Mouse (Mus musculus) stomach, embryonic 16.5 days (tissue): ENCODE measurements around the gene Gm20481. TPM values are rescaled to one million over a fixed set of nuclear protein-coding genes. Genes with fewer than 3 reads are reported as not detected.
"Not testable (repeated sequence)": the region's sequence is repeated elsewhere in the genome, so short reads cannot be mapped to it uniquely, and the experiment has no call there.

Experiments
- ATAC-seq: fragments of 200-750 bp; cut with Nextera tagmentation; 2 replicates; pipeline ENCODE4 v1.8.0; 2017; ENCODE audit warnings: moderate number of reproducible peaks, moderate TSS enrichment; ENCODE audit not compliant: insufficient read depth, low FRiP score
- H3K27ac ChIP-seq: fragments of 300-500 bp; sonication (generic); 2 replicates; pipeline ENCODE4 v1.5.1; 2014; ENCODE audit warnings: low read length
- H3K27me3 ChIP-seq: fragments of 300-500 bp; sonication (generic); 2 replicates; pipeline ENCODE4 v1.6.1; 2014; ENCODE audit warnings: low read length, control low read depth, mixed read lengths; ENCODE audit not compliant: control insufficient read depth, insufficient read depth
- H3K36me3 ChIP-seq: fragments of 300-500 bp; sonication (generic); 2 replicates; pipeline ENCODE4 v1.6.1; 2014; ENCODE audit warnings: low read length; ENCODE audit not compliant: control insufficient read depth, insufficient read depth
- H3K4me1 ChIP-seq: fragments of 300-500 bp; sonication (generic); 2 replicates; pipeline ENCODE4 v1.6.1; 2014; ENCODE audit warnings: low read length, control low read depth, mixed read lengths; ENCODE audit not compliant: control insufficient read depth, insufficient read depth
- H3K4me2 ChIP-seq: fragments of 300-500 bp; sonication (generic); 2 replicates; pipeline ENCODE4 v1.6.1; 2014; ENCODE audit warnings: low read depth, low read length, mixed read lengths
- H3K4me3 ChIP-seq: fragments of 300-500 bp; sonication (generic); replicated peaks from 2 replicates; pipeline ENCODE4 v1.5.1; 2014; ENCODE audit warnings: mild to moderate bottlenecking, low read length
- H3K9ac ChIP-seq: fragments of 300-500 bp; sonication (generic); 2 replicates; pipeline ENCODE4 v1.6.1; 2014; ENCODE audit warnings: low read length
- H3K9me3 ChIP-seq: fragments of 300-500 bp; sonication (generic); replicated peaks from 2 replicates; pipeline ENCODE4 v1.6.1; 2016; ENCODE audit warnings: low read length, control low read depth; ENCODE audit not compliant: control insufficient read depth
- WGBS: fragments of 180-500 bp; shearing (Covaris S2); extraction: QIAGEN DNeasy Blood & Tissue Kit; methylation state at CpG from one replicate; pipeline ENCODE4 v1.1.7; 2014; 5-methylcytosine and 5-hydroxymethylcytosine counted together
- polyA plus RNA-seq: library from polyadenylated mRNA; unstranded; fragments of >200 nt; fragmentation: Nextera tagmentation; extraction: Ambion mirVana; gene quantifications from 2 replicates; pipeline ENCODE4 v1.2.1, GENCODE M21; 2015

Gene Gm20481
- polyA plus RNA-seq, 1 experiment from 2014 or later = 0.27 TPM

DNA sequence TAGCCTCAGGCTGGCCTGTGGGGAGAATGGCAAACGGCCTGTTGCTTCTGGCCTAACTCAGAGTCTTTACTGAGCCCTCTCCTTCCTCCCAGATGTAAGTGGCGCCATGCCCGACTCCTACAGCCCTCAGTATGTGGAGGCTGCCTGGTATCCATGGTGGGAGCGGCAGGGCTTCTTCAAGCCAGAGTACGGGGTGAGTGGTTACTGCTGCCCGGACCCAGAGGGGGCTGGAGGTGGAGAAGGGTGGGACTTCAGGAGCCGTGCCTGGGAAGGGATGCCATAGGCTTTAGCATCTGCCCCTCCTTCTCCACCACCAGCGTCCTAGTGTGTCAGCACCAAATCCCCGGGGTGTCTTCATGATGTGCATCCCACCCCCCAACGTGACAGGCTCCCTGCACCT lies 35.4 kb downstream of the Gm20481 start:
- Histone ChIP-seq H3K27ac (no peak overlapping the region), H3K4me2 (no peak overlapping the region), H3K9me3 (no peaks in the 10 kb centered on the region), H3K4me3 (no peak overlapping the region), H3K9ac (no peak overlapping the region), H3K4me1 (peaks cover 15% of the 10 kb centered on the region), H3K36me3 (peaks cover 22% of the 10 kb centered on the region), H3K27me3 (no peaks in the 10 kb centered on the region)
- WGBS = 94% methylated on average over 10 of the region's 10 CpGs
- no peak for ATAC-seq

DNA sequence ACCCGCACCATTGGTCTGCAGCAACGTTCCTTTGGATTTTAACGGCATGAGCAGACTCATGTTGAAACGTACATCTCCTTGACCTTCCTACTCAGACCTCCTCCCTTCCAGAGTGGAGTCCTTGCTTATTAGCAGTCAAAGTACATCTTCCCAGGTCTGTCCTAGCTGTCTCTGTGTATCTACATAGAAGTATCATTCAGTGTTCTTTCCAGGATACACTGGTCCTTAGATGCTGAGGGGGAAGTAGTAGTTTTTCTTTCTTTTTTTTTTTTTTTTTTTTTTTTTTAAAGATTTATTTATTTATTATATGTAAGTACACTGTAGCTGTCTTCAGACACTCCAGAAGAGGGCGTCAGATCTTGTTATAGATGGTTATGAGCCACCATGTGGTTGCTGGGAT lies 36.2 kb downstream of the Gm20481 start:
- not testable (repeated sequence) for H3K4me2 ChIP-seq, ATAC-seq, H3K9ac ChIP-seq, H3K9me3 ChIP-seq, H3K27ac ChIP-seq, H3K4me3 ChIP-seq, H3K27me3 ChIP-seq
- Histone ChIP-seq H3K36me3 (peaks cover 25% of the 10 kb centered on the region), H3K4me1 (peaks cover 15% of the 10 kb centered on the region)
- WGBS = 98% methylated on average over 4 of the region's 5 CpGs

DNA sequence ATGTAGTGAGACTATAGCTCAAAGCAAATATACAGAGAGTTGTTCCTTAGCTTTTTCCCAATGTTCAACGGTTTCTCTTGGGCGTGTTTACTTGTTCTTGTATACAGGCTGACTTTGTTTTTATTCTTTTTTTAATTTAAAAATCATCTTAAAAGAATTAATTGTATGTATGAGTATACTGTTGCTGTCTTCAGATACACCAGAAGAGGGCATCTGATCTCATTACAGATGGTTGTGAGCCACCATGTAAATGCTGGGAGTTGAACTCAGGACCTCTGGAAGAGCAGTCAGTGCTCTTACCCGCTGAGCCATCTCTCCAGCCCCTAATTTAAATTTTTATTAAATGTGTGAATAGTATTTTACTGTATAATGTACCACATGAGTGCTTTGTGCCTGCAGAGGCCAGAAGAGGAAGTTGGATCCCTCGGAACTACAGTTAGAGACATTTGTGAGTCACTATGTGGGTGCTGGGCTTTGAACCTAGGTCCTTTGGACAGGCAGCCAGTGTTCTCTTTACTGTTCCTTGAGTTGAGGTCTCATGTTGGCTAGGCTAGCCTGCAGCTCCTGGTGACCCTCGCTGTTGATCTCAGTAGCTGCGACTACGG lies 37.8 kb downstream of the Gm20481 start:
- WGBS = 92% methylated on average over 7 of the region's 7 CpGs
- no peak overlapping the region for H3K9ac ChIP-seq
- no peak overlapping the region for H3K4me2 ChIP-seq
- H3K27me3 ChIP-seq = no peaks in the 10 kb centered on the region
- peaks cover 10% of the 10 kb centered on the region for H3K4me1 ChIP-seq
- no peak overlapping the region for H3K4me3 ChIP-seq
- no peaks in the 10 kb centered on the region for H3K9me3 ChIP-seq
- no peak for ATAC-seq
- no peak overlapping the region for H3K27ac ChIP-seq
- H3K36me3 ChIP-seq = peaks cover 27% of the 10 kb centered on the region

DNA sequence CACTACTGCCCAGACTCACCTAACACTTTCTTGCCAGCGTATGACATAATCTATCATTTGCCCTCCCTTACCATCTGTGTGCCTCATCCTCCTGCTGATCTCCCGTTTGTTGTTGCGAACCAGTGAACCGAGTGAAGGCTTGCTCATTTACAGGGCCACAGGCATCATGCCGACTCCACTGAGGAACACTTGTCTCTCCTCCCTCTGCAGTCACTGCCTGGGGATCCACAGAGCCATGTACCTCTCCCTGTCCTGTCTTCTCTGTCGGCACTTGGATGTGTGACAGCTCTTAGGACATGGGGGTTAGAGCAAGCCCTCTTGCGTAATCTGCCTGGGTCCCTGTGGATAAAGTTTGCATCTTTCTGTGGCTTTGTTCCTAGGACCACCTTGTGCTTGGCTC lies 39.9 kb downstream of the Gm20481 start:
- WGBS = 90% methylated on average over 7 of the region's 7 CpGs
- no peaks in the 10 kb centered on the region for H3K4me1 ChIP-seq
- H3K27me3 ChIP-seq = no peaks in the 10 kb centered on the region
- no peak overlapping the region for H3K9ac ChIP-seq
- H3K4me3 ChIP-seq = no peak overlapping the region
- peaks cover 40% of the 10 kb centered on the region for H3K36me3 ChIP-seq
- H3K9me3 ChIP-seq = no peaks in the 10 kb centered on the region
- H3K4me2 ChIP-seq = no peak overlapping the region
- no peak overlapping the region for H3K27ac ChIP-seq
- ATAC-seq = no peak

DNA sequence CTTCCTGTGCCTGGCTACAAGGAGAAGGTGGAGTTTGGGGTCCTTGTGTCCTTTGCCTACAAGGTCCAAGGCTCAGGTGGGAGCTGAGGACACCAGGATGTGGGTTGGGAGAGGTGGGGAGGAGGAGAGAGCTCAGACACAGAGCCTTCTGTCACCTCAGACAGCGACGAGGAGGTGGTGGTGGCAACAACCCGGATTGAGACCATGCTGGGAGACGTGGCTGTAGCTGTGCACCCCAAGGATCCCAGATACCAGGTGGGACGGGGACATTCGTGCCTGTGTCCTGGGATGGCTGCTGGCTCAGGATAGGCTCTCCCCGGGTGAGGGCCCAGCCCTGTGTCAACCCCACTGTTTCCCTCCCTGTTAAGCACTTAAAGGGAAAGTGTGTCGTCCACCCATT lies 41.7 kb downstream of the Gm20481 start:
- Histone ChIP-seq H3K4me1 (peaks cover 4% of the 10 kb centered on the region), H3K4me3 (no peak overlapping the region)
- WGBS = 94% methylated on average over 8 of the region's 8 CpGs

DNA sequence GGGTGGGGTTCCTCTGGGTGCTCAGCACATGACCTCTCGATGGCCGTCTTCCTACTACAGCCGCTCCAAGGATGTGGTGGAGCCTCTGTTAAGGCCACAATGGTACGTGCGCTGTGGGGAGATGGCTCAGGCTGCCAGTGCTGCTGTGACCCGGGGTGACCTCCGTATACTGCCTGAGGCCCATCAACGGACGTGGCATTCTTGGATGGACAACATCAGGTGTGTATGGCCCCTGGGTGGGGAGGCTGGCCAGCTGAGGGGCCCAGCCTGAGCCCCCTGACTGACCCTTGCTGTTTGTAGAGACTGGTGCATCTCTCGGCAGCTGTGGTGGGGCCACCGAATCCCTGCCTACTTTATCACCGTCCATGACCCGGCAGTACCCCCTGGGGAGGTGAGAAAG lies 42.7 kb downstream of the Gm20481 start:
- WGBS = 81% methylated on average over 13 of the region's 13 CpGs
- peaks cover 8% of the 10 kb centered on the region for H3K4me1 ChIP-seq
- peaks cover 32% of the 10 kb centered on the region for H3K36me3 ChIP-seq
- no peak overlapping the region for H3K9ac ChIP-seq
- H3K27ac ChIP-seq = no peak overlapping the region
- ATAC-seq = no peak
- H3K4me3 ChIP-seq = no peak overlapping the region
- H3K4me2 ChIP-seq = no peak overlapping the region
- H3K27me3 ChIP-seq = no peaks in the 10 kb centered on the region
- no peaks in the 10 kb centered on the region for H3K9me3 ChIP-seq

More for the DNA sequence above, 41.7 kb downstream of the Gm20481 start:
- Histone ChIP-seq H3K9ac (no peak overlapping the region), H3K27ac (no peak overlapping the region), H3K9me3 (no peaks in the 10 kb centered on the region), H3K4me2 (no peak overlapping the region), H3K36me3 (peaks cover 32% of the 10 kb centered on the region), H3K27me3 (no peaks in the 10 kb centered on the region)
- no peak for ATAC-seq

DNA sequence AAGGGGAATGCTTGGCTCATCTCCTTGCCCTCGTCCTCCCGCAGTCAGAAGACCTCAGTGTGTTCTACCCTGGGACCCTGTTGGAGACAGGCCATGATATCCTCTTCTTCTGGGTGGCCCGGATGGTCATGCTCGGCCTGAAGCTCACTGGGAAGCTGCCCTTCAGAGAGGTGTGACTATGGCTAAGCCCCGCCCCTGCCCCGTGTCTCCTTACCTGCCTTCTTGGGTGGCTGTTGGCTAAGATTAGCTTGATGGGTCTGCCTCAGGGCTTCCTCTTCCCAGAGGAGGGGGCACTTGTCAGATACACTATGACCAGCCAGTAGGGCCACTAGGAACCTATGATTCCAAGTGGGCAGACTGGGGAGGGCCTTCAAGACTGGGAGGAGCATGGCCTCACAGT lies 43.5 kb downstream of the Gm20481 start:
- H3K4me1 ChIP-seq = peaks cover 8% of the 10 kb centered on the region
- 76% methylated on average over 6 of the region's 6 CpGs for WGBS
- no peaks in the 10 kb centered on the region for H3K9me3 ChIP-seq
- H3K4me2 ChIP-seq = no peak overlapping the region
- peaks cover 32% of the 10 kb centered on the region for H3K36me3 ChIP-seq
- ATAC-seq = no peak
- H3K27ac ChIP-seq = no peak overlapping the region
- H3K27me3 ChIP-seq = no peaks in the 10 kb centered on the region
- no peak overlapping the region for H3K9ac ChIP-seq
- no peak overlapping the region for H3K4me3 ChIP-seq

DNA sequence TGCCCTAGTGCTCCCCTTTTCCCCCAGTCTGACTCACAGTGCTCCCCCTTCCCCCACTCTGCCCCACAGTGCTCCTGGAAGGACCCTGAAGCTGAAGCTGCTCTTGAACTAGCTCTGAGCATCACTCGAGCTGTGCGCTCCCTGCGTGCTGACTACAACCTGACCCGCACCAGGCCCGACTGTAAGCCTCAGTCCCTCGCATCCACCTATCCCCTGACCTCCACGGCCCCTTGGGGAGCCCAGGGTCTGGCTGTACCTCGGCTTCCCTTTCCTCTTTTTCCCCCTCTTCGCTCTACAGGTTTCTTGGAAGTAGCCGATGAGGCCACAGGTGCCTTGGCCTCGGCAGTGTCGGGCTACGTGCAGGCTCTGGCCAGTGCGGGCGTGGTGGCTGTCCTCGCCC lies 45.6 kb downstream of the Gm20481 start:
- H3K4me3 ChIP-seq = no peak overlapping the region
- ATAC-seq = no peak
- peaks cover 27% of the 10 kb centered on the region for H3K36me3 ChIP-seq
- no peak overlapping the region for H3K27ac ChIP-seq
- no peaks in the 10 kb centered on the region for H3K27me3 ChIP-seq
- H3K4me1 ChIP-seq = peaks cover 8% of the 10 kb centered on the region
- H3K9ac ChIP-seq = no peak overlapping the region
- H3K4me2 ChIP-seq = no peak overlapping the region
- H3K9me3 ChIP-seq = no peaks in the 10 kb centered on the region
- 87% methylated on average over 16 of the region's 16 CpGs for WGBS

DNA sequence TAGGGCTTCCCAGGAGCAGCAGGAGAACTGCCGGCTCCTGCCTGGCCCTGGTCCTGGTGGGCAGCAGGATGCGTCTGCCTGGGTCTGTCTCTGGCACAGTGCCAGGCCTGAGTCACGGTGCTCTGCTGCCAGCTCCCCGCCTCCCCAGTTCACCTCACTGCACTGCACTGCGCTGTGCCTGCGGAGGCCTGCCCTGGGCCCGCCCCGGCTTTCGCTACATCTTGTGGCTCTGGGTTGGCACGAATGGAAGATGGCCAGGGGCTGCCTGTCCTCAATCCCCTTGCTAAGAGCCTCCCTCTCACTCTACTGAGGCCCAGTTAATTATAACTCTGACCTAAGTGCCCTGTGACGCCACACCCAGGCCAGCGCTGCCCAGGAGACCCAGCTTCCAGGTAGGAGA lies 46.7 kb downstream of the Gm20481 start, which contains the start of gene Vwa7:
Vwa7 (plus strand) TSS at position 204 of the 400 bp plus-strand sequence.
- Histone ChIP-seq H3K9me3 (no peaks in the 10 kb centered on the region), H3K4me3 (no peak within 1 kb of the TSS), H3K4me2 (no peak within 1 kb of the TSS), H3K9ac (peak within 1 kb of the TSS; percentile 54; the same call in 1 of the 2 replicates), H3K27ac (peak within 1 kb of the TSS; percentile 61), H3K4me1 (peaks cover 13% of the 10 kb centered on the region), H3K36me3 (peaks cover 22% of the 10 kb centered on the region), H3K27me3 (no peaks in the 10 kb centered on the region)
- WGBS = 48% methylated on average over 12 of the region's 12 CpGs
- peak; percentile 48; the same call in 1 of the 2 replicates for ATAC-seq
